Comparison of ENCODE assay signal across 20 mouse cellular contexts in genomic region chr10:5139246-5139931, GRCm38 (mm10).
A peak's percentile ranks its signal among the peaks of the same experiment; 100 is the strongest.
DNase-seq lines count a peak whose midpoint lies in the region; ATAC-seq and TF ChIP-seq lines count a peak whose summit lies in the region.
"Had no signal": no experiment of that assay in that cellular context is flagged by ENCODE, and none has a peak within 500 bp of the region (broad histone marks: within the 10 kb centered on the region; RNA-seq: fewer than 3 reads in every experiment).

No protein-coding gene starts in this region.

- TF ChIP-seq POLR2A in heart, adult 2 months (IDR thresholded peaks at IDR 0.05; ENCODE audit: insufficient read depth, low read depth, low read length): no peak
- TF ChIP-seq POLR2A in limb, embryonic 14.5 days (IDR thresholded peaks at IDR 0.05; ENCODE audit: borderline replicate concordance, extremely low read depth, insufficient read depth, insufficient read length): no peak
- TF ChIP-seq POLR2A in embryonic fibroblast, embryonic 13.5 days (IDR thresholded peaks at IDR 0.05; ENCODE audit: low read depth, low read length): no peak

- no peak overlapping the region for H3K4me3 ChIP-seq in heart, adult 2 months
- H3K4me3 ChIP-seq in limb, embryonic 14.5 days (replicated peaks; ENCODE audit: low read length): no peak overlapping the region
- H3K4me3 ChIP-seq in limb, embryonic 10.5 days: no peak overlapping the region
- no peak overlapping the region for H3K4me3 ChIP-seq in embryonic fibroblast, embryonic 13.5 days (ENCODE audit: insufficient read depth, low read length)
- H3K4me3 ChIP-seq: forebrain, embryonic 12.5 days; limb, embryonic 13.5 days; liver, embryonic 15.5 days; megakaryocyte, embryonic 14.5 days; neural tube, embryonic 13.5 days had no signal

- no peaks in the 10 kb centered on the region for H3K27me3 ChIP-seq in heart, adult 2 months (ENCODE audit: control insufficient read depth, insufficient read depth, low read length)
- H3K27me3 ChIP-seq in limb, embryonic 14.5 days (ENCODE audit: control insufficient read depth, insufficient read depth, low read length): no peaks in the 10 kb centered on the region
- no peaks in the 10 kb centered on the region for H3K27me3 ChIP-seq in limb, embryonic 10.5 days (ENCODE audit: low read depth, poor library complexity, severe bottlenecking)
- H3K27me3 ChIP-seq: forebrain, embryonic 12.5 days; limb, embryonic 13.5 days; liver, embryonic 15.5 days; megakaryocyte, embryonic 14.5 days; neural tube, embryonic 13.5 days had no signal

- intact Hi-C loops in heart, adult 2 months (cut with DNase I): no loop called here

- no peak overlapping the region for H3K4me2 ChIP-seq in limb, embryonic 14.5 days (replicated peaks; ENCODE audit: low read depth, low read length, severe bottlenecking)
- H3K4me2 ChIP-seq: forebrain, embryonic 12.5 days; limb, embryonic 13.5 days; liver, embryonic 15.5 days; neural tube, embryonic 13.5 days had no signal

- H3K9me3 ChIP-seq in limb, embryonic 14.5 days (ENCODE audit: control insufficient read depth, low read length): no peaks in the 10 kb centered on the region
- H3K9me3 ChIP-seq in limb, embryonic 10.5 days (replicated peaks): no peaks in the 10 kb centered on the region
- H3K9me3 ChIP-seq: forebrain, embryonic 12.5 days; G1E; limb, embryonic 13.5 days; liver, embryonic 15.5 days; megakaryocyte, embryonic 14.5 days; neural tube, embryonic 13.5 days had no signal

- no peaks in the 10 kb centered on the region for H3K4me1 ChIP-seq in heart, adult 2 months (ENCODE audit: control insufficient read depth, insufficient read depth, low read length)
- no peaks in the 10 kb centered on the region for H3K4me1 ChIP-seq in limb, embryonic 14.5 days (ENCODE audit: control insufficient read depth, insufficient read depth, low read length)
- no peaks in the 10 kb centered on the region; the same call in 1 of the 2 replicates for H3K4me1 ChIP-seq in limb, embryonic 10.5 days
- peaks cover 6% of the 10 kb centered on the region for H3K4me1 ChIP-seq in embryonic fibroblast, embryonic 13.5 days (ENCODE audit: control insufficient read depth, insufficient read depth, low read length)
- H3K4me1 ChIP-seq: forebrain, embryonic 12.5 days; liver, embryonic 15.5 days; megakaryocyte, embryonic 14.5 days; neural tube, embryonic 13.5 days had no signal

- no peak for TF ChIP-seq EP300 in heart, adult 2 months (IDR thresholded peaks at IDR 0.05; ENCODE audit: insufficient read depth, low read depth, low read length)

- 74% methylated on average over 3 of the region's 3 CpGs for WGBS in heart, adult 2 months
- 57% methylated on average over 3 of the region's 3 CpGs for WGBS in limb, embryonic 14.5 days
- WGBS in limb, embryonic 10.5 days: 92% methylated on average over 3 of the region's 3 CpGs

- no peak overlapping the region for H3K9ac ChIP-seq in heart, adult 2 months (ENCODE audit: low read depth, low read length)
- no peak overlapping the region for H3K9ac ChIP-seq in limb, embryonic 14.5 days (ENCODE audit: low read depth, low read length, severe bottlenecking)
- H3K9ac ChIP-seq: forebrain, embryonic 12.5 days; limb, embryonic 13.5 days; liver, embryonic 15.5 days; neural tube, embryonic 13.5 days had no signal

- DNase-seq in heart, adult 2 months: no peak
- DNase-seq in heart, adult 11 months: no peak
- peak; percentile 39 for DNase-seq in limb, embryonic 14.5 days (ENCODE audit: low spot score)
- DNase-seq in limb, embryonic 10.5 days (ENCODE audit: low spot score): no peak
- peak; percentile 51 for DNase-seq in kidney, postnatal 10 days
- DNase-seq in layer of hippocampus, adult 9-11 months: no peak
- DNase-seq in liver: no peak
- DNase-seq: cerebellum, adult 2 months; cerebellum, postnatal 36 days; gastrocnemius, postnatal 36 days; lung, postnatal 10 days; midbrain, embryonic 14.5 days; thymus, adult 2 months had no signal

- peak; percentile 50; the same call in 1 of the 2 replicates for ATAC-seq in limb, embryonic 14.5 days (ENCODE audit: low FRiP score, low read depth)

- H3K36me3 ChIP-seq in heart, adult 2 months (ENCODE audit: control insufficient read depth, insufficient read depth, low read length): peaks cover 6% of the 10 kb centered on the region
- H3K36me3 ChIP-seq in limb, embryonic 14.5 days (ENCODE audit: control insufficient read depth, insufficient read depth, low read length): 0 out of 2 replicates have a peak, but pooled peaks cover 7% of the 10 kb centered on the region
- peaks cover 8% of the 10 kb centered on the region for H3K36me3 ChIP-seq in limb, embryonic 10.5 days
- H3K36me3 ChIP-seq: forebrain, embryonic 12.5 days had no signal

- H3K79me2 ChIP-seq in heart, adult 2 months (replicated peaks; ENCODE audit: control insufficient read depth, insufficient read depth, low read length): no peaks in the 10 kb centered on the region

- TF ChIP-seq CTCF in heart, adult 2 months (IDR thresholded peaks at IDR 0.05): no peak
- no peak for TF ChIP-seq CTCF in embryonic fibroblast, embryonic 13.5 days (IDR thresholded peaks at IDR 0.05; ENCODE audit: borderline replicate concordance, insufficient read depth, low read length)

- H3K27ac ChIP-seq in heart, adult 2 months: peak overlapping the region; percentile 33; the same call in 1 of the 2 replicates
- no peak overlapping the region for H3K27ac ChIP-seq in limb, embryonic 14.5 days (replicated peaks; ENCODE audit: low read depth, low read length)
- H3K27ac ChIP-seq in limb, embryonic 10.5 days: no peak overlapping the region
- peak overlapping the region; percentile 39; the same call in 1 of the 2 replicates for H3K27ac ChIP-seq in embryonic fibroblast, embryonic 13.5 days (ENCODE audit: insufficient read depth, low read length)
- H3K27ac ChIP-seq: forebrain, embryonic 12.5 days; limb, embryonic 13.5 days; liver, embryonic 15.5 days; neural tube, embryonic 13.5 days had no signal

Comparison
In these comparisons a context has a peak if more than half of its experiments do, and no peak if none do; other contexts are left out.
1. DNase-seq: peak in limb, embryonic 14.5 days (single experiment) and kidney, postnatal 10 days (single experiment); none in heart, adult 2 months (0 of 2), heart, adult 11 months (single experiment), limb, embryonic 10.5 days (single experiment), layer of hippocampus, adult 9-11 months (single experiment) and liver (single experiment).
2. H3K27ac ChIP-seq: peak in heart, adult 2 months (single experiment) and embryonic fibroblast, embryonic 13.5 days (single experiment); none in limb, embryonic 14.5 days (single experiment) and limb, embryonic 10.5 days (single experiment).